Mouse (Mus musculus) C2C12 (cell line): ENCODE measurements around the gene Lenep.

ENCODE experiments used
- CTCF ChIP-seq: IDR thresholded peaks from one replicate; pipeline ENCODE4 v1.5.1; 2011; ENCODE audit not compliant: control insufficient read depth, insufficient read depth, insufficient read length
- FOSL1 ChIP-seq: IDR thresholded peaks from one replicate; pipeline ENCODE4 v1.8.0; 2011; ENCODE audit warnings: mild to moderate bottlenecking, low read length; ENCODE audit not compliant: poor library complexity, insufficient read depth, severe bottlenecking
- MAX ChIP-seq: IDR thresholded peaks from one replicate; pipeline ENCODE4 v1.6.1; 2011; ENCODE audit warnings: mild to moderate bottlenecking, control low read depth
- MYOD1 ChIP-seq: IDR thresholded peaks from one replicate; pipeline ENCODE4 v1.6.1; 2011; ENCODE audit warnings: low read depth; ENCODE audit not compliant: control insufficient read depth, insufficient read length
- MYOG ChIP-seq: IDR thresholded peaks from one replicate; pipeline ENCODE4 v1.6.1; 2011; ENCODE audit not compliant: control insufficient read depth, insufficient read length; ENCODE audit errors: extremely low read depth
- USF1 ChIP-seq: IDR thresholded peaks from one replicate; pipeline ENCODE4 v1.6.1; 2011; ENCODE audit warnings: low read depth, mild to moderate bottlenecking, control low read depth, moderate library complexity

- TF ChIP-seq CTCF (no peak), FOSL1 (no peak), USF1 (peak; percentile 46), MAX (no peak), MYOG (no peak), MYOD1 (no peak)
Observed at GRCm38 (mm10) chr3:89367338-89367737, 35.3 kb downstream of the Lenep start.
